Mouse (Mus musculus): ENCODE measurements at regions not wholly inside any gene's neighbourhood (a gene's known extent, or its start where the extent isn't known, plus 50 kb on each side); places are given as distances from the start of the nearest gene placed in this dataset.
"Not testable (repeated sequence)": the region's sequence is repeated elsewhere in the genome, so short reads cannot be mapped to it uniquely, and the experiment has no call there.

GRCm38 (mm10) chr6:140229295-140229694, 188.0 kb upstream of the Plcz1 start:
- peak; percentile 62 for DNase-seq

DNA sequence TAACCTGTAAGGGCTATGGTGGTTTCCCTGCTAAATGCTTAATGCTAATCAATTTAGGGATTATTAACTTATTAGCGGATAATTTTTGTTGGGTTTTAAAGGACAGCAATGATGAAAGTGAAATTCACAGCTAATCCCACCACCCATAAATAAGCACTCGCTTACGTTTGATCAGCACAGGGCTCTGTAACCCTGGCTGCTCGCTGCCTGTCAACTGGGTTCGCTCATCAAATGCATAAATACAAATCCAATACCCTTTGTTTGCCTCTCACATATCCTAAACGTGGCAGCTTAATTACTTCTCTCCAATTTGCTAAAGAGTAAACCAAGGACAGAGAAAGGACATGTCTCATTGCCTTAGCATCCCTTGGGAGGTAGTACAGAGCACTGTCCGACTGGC, 187.5 kb upstream of the Plcz1 start:
- no peak for DNase-seq

GRCm38 (mm10) chr6:140222534-140223324, 181.5 kb upstream of the Plcz1 start:
- DNase-seq = no peak

DNA sequence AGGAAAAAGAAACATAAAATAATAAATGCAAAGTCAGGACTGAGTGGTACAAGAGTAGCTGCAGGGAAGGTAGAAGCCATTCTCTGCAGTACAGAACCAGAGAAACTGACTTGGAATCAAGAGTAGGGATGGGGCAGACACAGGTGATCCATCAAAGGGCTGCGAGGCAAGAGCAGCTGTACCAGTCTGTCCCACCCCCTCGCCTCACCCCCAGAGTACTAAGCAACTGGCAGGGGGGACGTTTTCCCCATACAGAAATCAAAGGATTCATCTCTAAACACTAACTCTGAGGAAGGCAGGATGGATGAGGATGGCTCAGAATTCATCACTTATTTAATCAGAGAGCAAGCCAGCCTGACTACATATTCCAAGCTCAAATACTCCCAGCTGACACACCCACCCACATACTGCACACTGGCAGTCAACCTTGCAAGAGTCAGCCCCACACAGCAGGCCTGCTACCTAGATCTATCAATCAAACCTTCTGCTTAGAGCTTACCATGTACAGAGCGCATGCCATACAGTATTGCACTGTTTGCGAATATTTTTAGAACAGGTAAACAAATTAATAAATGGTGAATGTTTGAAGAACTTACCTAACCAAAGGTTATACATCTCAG, 180.5 kb upstream of the Plcz1 start:
- DNase-seq = no peak

DNA sequence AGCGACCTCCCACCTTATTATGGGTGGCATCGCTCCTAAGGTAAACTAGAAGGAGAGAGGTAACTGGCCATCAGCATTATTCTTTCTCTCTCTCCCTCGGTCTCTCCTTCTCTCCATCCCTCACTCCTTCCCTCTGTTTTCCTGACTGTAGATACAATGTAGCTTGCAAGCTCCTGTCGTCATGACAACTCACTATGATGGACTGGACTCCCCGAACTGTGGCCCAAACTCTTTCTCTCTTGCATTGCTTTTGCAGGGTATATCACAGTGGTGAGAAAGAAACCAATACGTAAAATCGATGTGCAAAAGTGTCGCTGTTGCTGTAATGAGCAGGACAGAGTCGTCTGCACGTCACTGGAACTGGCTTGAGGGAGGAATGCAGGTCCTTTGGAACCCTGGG, 177.5 kb upstream of the Plcz1 start:
- no peak for DNase-seq

DNA sequence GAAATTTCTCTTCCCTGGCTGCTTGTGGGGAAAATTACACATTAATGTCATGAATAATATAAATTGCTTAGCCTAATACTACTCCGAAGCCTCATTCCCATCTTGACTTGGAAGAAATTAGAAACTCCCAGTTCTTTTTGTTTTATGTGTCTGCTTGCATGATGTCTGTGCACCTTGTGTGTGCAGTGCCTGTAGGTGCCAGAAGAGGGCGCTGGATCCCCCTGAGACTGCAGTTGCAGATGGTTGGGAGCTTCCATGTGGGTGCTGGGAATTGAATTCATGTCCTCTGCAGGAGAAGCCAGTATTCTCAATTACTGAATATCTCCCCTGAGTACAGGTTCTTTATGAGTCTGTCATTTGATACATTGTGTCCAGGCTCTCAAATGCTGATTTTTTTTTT, 171.1 kb upstream of the Plcz1 start:
- no peak for DNase-seq

DNA sequence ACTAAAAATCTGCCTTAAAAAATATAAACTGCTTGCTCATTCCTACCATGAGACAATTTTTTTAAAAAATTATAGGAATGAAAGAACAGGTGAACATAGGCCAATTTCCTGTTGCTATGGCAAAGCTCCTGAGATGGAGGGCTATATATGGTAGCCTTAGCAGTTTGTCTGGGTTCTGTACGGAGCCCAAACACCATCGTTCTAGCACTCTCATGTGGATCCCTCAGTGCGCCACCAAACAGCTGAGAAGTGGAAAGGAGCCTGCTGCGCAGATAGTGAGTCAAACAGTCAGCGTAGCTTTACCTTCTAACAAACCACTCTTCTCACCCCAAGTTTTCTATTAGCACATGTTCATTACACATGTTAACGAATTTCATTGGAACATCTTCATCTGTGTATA, 168.9 kb upstream of the Plcz1 start:
- no peak for DNase-seq

GRCm38 (mm10) chr6:140209083-140209482, 167.8 kb upstream of the Plcz1 start:
- no peak for DNase-seq

DNA sequence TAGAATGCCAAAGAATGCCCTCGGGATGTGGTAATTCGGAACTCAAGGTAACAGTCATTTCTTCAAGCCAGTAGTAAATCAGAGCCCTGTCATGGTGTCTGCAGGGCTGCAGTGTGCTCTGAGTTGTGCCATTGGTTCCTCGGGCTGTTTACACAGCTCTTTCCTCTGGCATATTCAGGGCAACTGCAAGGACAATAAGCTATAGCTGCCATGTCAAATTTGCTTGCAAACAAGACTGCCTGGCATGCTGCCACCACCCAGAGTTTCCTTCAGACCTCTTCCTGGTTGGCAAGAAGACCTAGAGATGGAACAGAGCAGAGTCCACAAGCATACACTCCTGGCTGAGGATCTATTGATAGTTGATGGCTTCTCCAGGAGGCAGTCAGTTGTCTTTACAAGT, 167.1 kb upstream of the Plcz1 start:
- DNase-seq = peak; percentile 21

GRCm38 (mm10) chr6:140206676-140207075, 165.4 kb upstream of the Plcz1 start:
- DNase-seq = not testable (repeated sequence)

DNA sequence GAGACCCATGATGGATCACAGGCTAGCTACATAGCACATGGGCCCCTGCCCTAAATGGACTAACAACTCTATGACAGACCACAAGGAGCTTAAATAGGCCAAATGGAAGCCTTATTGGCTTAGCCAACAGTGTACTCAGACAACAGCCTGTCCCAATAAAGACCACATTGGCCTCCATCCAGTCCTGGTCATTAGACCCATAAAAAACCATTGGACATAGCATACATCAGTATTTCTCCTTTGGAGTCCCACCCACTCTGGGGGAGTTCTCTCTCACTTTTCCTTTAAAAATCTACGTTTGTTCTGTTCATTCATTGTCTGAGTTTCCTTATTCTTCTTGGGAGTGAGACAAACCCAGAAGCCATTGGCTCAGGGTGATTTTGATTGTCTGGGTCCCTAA, 160.1 kb upstream of the Plcz1 start:
- no peak for DNase-seq

- no peak for DNase-seq
These were observed 159.1 kb upstream of the Plcz1 start for GRCm38 (mm10) chr6:140200322-140200721.

- no peak for DNase-seq
These were observed 156.8 kb upstream of the Plcz1 start for GRCm38 (mm10) chr6:140198036-140198435.

GRCm38 (mm10) chr6:140197113-140197675, 155.9 kb upstream of the Plcz1 start:
- no peak for DNase-seq

DNA sequence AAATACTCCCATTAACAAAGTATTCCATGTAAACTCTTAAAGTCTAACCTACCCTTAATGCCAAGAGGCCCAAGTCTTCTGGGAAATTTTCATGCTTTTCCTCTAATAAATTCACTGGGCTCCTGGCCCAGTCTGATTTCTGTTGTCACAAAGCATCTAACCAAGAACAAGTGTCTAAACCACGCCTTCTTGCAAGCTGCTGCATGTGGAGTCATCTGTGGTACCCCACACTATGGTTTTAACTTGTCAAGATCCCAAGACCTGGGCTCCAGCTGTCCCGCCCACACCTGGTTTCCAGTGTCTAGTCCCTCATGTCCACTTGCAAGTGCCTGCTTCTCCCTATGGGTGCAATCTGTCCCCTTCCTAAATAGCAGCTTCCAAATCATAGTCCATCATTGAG, 153.0 kb upstream of the Plcz1 start:
- no peak for DNase-seq

GRCm38 (mm10) chr6:140193084-140193939, 152.1 kb upstream of the Plcz1 start:
- DNase-seq = peak; percentile 45

- no peak for DNase-seq
These were observed 151.3 kb upstream of the Plcz1 start for GRCm38 (mm10) chr6:140192526-140192925.

DNA sequence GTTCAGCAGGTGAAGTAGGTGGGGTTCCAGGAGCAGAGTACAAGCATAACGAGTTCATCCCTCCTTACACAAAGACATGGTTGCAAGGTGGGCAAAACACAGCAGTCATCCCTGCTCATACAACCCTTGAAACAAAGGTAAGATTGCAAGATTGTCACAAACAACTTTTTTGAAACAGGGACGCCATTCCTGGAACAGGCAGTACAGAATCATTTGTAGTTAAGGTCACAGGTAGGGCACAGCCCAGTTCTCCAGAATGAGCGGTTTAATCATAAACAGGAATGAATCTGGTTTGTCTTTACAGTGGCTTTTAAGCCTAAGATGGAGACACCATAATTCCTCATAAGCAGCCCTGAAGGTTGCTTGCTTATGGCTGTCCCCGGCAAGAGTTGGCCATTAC, 150.1 kb upstream of the Plcz1 start:
- DNase-seq = no peak

- DNase-seq = no peak
These were observed 148.3 kb upstream of the Plcz1 start for GRCm38 (mm10) chr6:140189601-140190000.

GRCm38 (mm10) chr6:140187733-140188132, 146.5 kb upstream of the Plcz1 start:
- DNase-seq = no peak

- DNase-seq = no peak
These were observed 145.8 kb upstream of the Plcz1 start for GRCm38 (mm10) chr6:140187106-140187505.

- no peak for DNase-seq
These were observed 138.7 kb upstream of the Plcz1 start for GRCm38 (mm10) chr6:140179999-140180398.
